Mouse (Mus musculus): Measurements from ENCODE around the gene Bmf.

DNA sequence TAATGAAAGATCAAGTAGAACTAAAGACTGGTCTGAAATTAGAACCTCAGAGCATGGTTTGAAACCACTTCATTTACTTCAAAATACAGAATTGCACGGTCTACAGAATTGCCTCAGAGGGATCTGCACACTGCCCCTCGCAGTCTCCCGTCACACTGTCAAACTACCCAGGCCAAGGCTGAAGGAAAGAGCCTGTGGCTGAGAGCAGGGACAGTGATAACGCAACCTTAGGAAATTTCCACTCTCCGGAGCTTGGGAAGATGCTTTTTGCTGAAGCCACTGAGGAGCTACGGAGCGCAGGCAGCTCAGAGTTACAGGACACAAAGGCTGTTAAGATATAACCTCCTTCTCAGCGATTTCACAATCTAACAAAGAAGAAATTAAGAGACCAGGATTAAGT lies 10.4 kb downstream of the Bmf start:
- TF ChIP-seq CTCF (IDR thresholded peaks at IDR 0.05), result no peak
- no peak for TF ChIP-seq POLR2A (IDR thresholded peaks at IDR 0.05; ENCODE audit: insufficient read depth, low read depth, low read length)
